Mouse (Mus musculus) C2C12 (cell line): ENCODE results near the gene Nol4l.

ENCODE experiments used
- CEBPB ChIP-seq: IDR thresholded peaks from one replicate; pipeline ENCODE4 v1.6.1; 2011; ENCODE audit warnings: low read depth, mild to moderate bottlenecking, control low read depth, moderate library complexity
- CTCF ChIP-seq: IDR thresholded peaks from one replicate; pipeline ENCODE4 v1.5.1; 2011; ENCODE audit not compliant: control insufficient read depth, insufficient read depth, insufficient read length
- FOSL1 ChIP-seq: IDR thresholded peaks from one replicate; pipeline ENCODE4 v1.8.0; 2011; ENCODE audit warnings: mild to moderate bottlenecking, low read length; ENCODE audit not compliant: poor library complexity, insufficient read depth, severe bottlenecking
- MAX ChIP-seq: IDR thresholded peaks from one replicate; pipeline ENCODE4 v1.6.1; 2011; ENCODE audit warnings: mild to moderate bottlenecking, control low read depth
- MYOD1 ChIP-seq: IDR thresholded peaks from one replicate; pipeline ENCODE4 v1.6.1; 2011; ENCODE audit warnings: low read depth; ENCODE audit not compliant: control insufficient read depth, insufficient read length
- MYOG ChIP-seq: IDR thresholded peaks from one replicate; pipeline ENCODE4 v1.6.1; 2011; ENCODE audit not compliant: control insufficient read depth, insufficient read length; ENCODE audit errors: extremely low read depth
- USF1 ChIP-seq: IDR thresholded peaks from one replicate; pipeline ENCODE4 v1.6.1; 2011; ENCODE audit warnings: low read depth, mild to moderate bottlenecking, control low read depth, moderate library complexity

DNA sequence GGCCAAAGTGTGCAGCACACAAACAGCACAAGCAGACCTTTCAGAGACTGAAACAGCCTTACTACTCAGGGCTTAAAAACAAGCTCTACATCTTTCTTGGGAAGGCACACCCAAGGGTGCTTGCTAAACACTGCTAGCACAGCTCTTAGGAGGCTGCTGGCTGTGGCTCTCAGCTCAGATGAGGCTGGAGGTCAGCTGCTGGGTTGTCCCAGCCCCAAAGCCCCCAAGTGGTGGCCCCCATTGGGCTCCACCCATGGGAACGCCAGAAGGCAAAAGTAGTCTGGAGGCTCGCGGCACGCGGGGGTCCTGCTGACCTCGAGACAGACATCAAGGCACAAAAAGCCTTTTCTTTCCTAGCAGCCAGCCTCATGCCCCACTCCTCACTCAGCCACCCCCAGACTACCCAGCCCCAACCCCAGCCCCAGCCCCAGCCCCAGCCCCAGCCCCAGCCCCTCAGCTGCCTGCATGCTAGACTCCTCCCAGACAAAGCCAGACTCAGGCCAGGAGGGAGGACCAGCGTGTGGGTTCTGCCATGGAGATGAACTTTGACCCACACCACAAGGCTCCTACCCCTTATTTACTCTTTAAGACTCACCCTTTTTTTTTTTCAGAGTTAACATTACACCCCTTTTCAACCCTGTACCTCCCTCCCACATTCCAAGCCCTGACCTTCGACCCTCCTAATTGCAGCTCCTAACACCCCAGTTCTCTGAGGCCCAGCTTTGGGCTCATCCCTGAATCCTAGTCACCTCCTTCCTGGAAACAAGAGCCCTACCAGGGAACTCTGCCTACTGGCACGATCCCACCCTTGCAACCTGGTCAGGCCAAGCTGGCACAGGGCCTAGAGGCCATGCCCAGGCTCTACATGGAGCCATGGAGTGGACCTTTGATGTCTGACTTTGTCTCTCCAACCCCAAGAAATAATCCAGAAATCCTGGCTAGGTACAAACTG, 94.6 kb downstream of the Nol4l start:
- TF ChIP-seq CTCF (no peak), CEBPB (no peak), USF1 (no peak), MYOG (no peak), MAX (no peak), MYOD1 (no peak), FOSL1 (no peak)
